Mouse (Mus musculus) G1E (cell line): ENCODE data around the gene Il11ra1.

Source experiments
- CTCF ChIP-seq: IDR thresholded peaks from 2 replicates; pipeline ENCODE4 v1.5.1; 2012; ENCODE audit warnings: low read depth, low read length, inconsistent platforms, mixed read lengths
- GATA1 ChIP-seq: IDR thresholded peaks from 2 replicates; pipeline ENCODE4 v1.6.1; 2012; ENCODE audit warnings: borderline replicate concordance, low read length, inconsistent platforms, mixed read lengths
- TAL1 ChIP-seq: conservative IDR thresholded peaks from 2 replicates; pipeline ENCODE4 v1.6.1; 2012; ENCODE audit warnings: low read depth, low read length, inconsistent platforms, mixed read lengths

- TF ChIP-seq CTCF: no peak
- no peak for TF ChIP-seq TAL1
- TF ChIP-seq GATA1: no peak
Observed at GRCm38 (mm10) chr4:41666646-41667045, 33.1 kb upstream of the Il11ra1 start.
